Mouse (Mus musculus) R1 (cell line): ENCODE results near the gene AC170998.1.

Experiments
- DNase-seq: peaks from one replicate; pipeline ENCODE4 v3.0.0-alpha.2; 2018; ENCODE audit warnings: low read depth, low spot score

The AC170998.1 gene

GRCm38 (mm10) chr17:28725783-28726182 is at the start of gene AC170998.1:
TSS of gene AC170998.1 (plus strand) at chr17:28726083.
- no peak for DNase-seq

- DNase-seq: no peak
These were observed 43.4 kb upstream of the AC170998.1 start for GRCm38 (mm10) chr17:28682311-28683084.

- no peak for DNase-seq
These were observed 42.3 kb upstream of the AC170998.1 start for GRCm38 (mm10) chr17:28683601-28684000.

- DNase-seq: peak; percentile 52
These were observed 41.3 kb upstream of the AC170998.1 start for GRCm38 (mm10) chr17:28684631-28685030.

GRCm38 (mm10) chr17:28687354-28687753 is 38.5 kb upstream of the AC170998.1 start:
- no peak for DNase-seq

GRCm38 (mm10) chr17:28689586-28690283 is 36.1 kb upstream of the AC170998.1 start, which contains the start of gene Slc26a8:
TSS of gene Slc26a8 (minus strand) at chr17:28690233.
- DNase-seq: peak; percentile 34

- DNase-seq: peak; percentile 99
These were observed 34.9 kb upstream of the AC170998.1 start, which contains the start of gene Mapk14 for GRCm38 (mm10) chr17:28690776-28691686. TSS of gene Mapk14 (plus strand) at chr17:28691329.

GRCm38 (mm10) chr17:28691687-28692340 is 34.1 kb upstream of the AC170998.1 start:
- peak; percentile 46 for DNase-seq

GRCm38 (mm10) chr17:28692341-28692710 is 33.6 kb upstream of the AC170998.1 start:
- peak; percentile 22 for DNase-seq

GRCm38 (mm10) chr17:28693086-28693485 is 32.8 kb upstream of the AC170998.1 start:
- no peak for DNase-seq

GRCm38 (mm10) chr17:28694078-28694477 is 31.8 kb upstream of the AC170998.1 start:
- DNase-seq: no peak

- DNase-seq: no peak
These were observed 31.1 kb upstream of the AC170998.1 start for GRCm38 (mm10) chr17:28694832-28695231.

- DNase-seq: no peak
These were observed 29.2 kb upstream of the AC170998.1 start for GRCm38 (mm10) chr17:28696641-28697040.

GRCm38 (mm10) chr17:28697290-28698195 is 28.3 kb upstream of the AC170998.1 start:
- no peak for DNase-seq

- peak; percentile 25 for DNase-seq
These were observed 27.6 kb upstream of the AC170998.1 start for GRCm38 (mm10) chr17:28698245-28698644.

- no peak for DNase-seq
These were observed 27.2 kb upstream of the AC170998.1 start for GRCm38 (mm10) chr17:28698672-28699071.

- DNase-seq: no peak
These were observed 26.1 kb upstream of the AC170998.1 start for GRCm38 (mm10) chr17:28699789-28700188.

- no peak for DNase-seq
These were observed 24.7 kb upstream of the AC170998.1 start for GRCm38 (mm10) chr17:28701171-28701570.

GRCm38 (mm10) chr17:28701737-28702136 is 24.1 kb upstream of the AC170998.1 start:
- no peak for DNase-seq

GRCm38 (mm10) chr17:28702646-28703045 is 23.2 kb upstream of the AC170998.1 start:
- no peak for DNase-seq
